Mouse (Mus musculus) liver, embryonic 11.5 days (tissue): ENCODE results near the gene Myt1l. TPM values are rescaled to one million over a fixed set of nuclear protein-coding genes. Genes with fewer than 3 reads are reported as not detected.

ENCODE experiments used
- ATAC-seq: fragments of 200-750 bp; cut with Nextera tagmentation; replicated peaks from 2 replicates; pipeline ENCODE4 v1.8.0; 2017; ENCODE audit warnings: moderate number of reproducible peaks, mild to moderate bottlenecking, moderate TSS enrichment, moderate library complexity; ENCODE audit not compliant: low FRiP score
- DNase-seq: peaks from one replicate; pipeline ENCODE4 v3.0.0-alpha.2; 2017; ENCODE audit warnings: low spot score
- H3K27ac ChIP-seq: fragments of 300-500 bp; sonication (generic); 2 replicates; pipeline ENCODE4 v1.5.1; 2014; ENCODE audit warnings: mild to moderate bottlenecking, low read depth, low read length, control low read depth
- H3K27me3 ChIP-seq: fragments of 300-500 bp; sonication (generic); replicated peaks from 2 replicates; pipeline ENCODE4 v1.6.1; 2014; ENCODE audit warnings: low read length, mixed read lengths; ENCODE audit not compliant: control insufficient read depth, insufficient read depth
- H3K36me3 ChIP-seq: fragments of 300-500 bp; sonication (generic); 2 replicates; pipeline ENCODE4 v1.6.1; 2014; ENCODE audit warnings: mild to moderate bottlenecking, low read length, moderate library complexity, mixed read lengths; ENCODE audit not compliant: control insufficient read depth, insufficient read depth
- H3K4me1 ChIP-seq: fragments of 300-500 bp; sonication (generic); replicated peaks from 2 replicates; pipeline ENCODE4 v1.6.1; 2014; ENCODE audit warnings: low read length, mixed read lengths; ENCODE audit not compliant: control insufficient read depth, insufficient read depth
- H3K4me2 ChIP-seq: fragments of 300-500 bp; sonication (generic); 2 replicates; pipeline ENCODE4 v1.6.1; 2014; ENCODE audit warnings: mild to moderate bottlenecking, control low read depth, moderate library complexity
- H3K4me3 ChIP-seq: fragments of 300-500 bp; sonication (generic); 2 replicates; pipeline ENCODE4 v1.5.1; 2014; ENCODE audit warnings: low read depth, low read length, control low read depth
- H3K9ac ChIP-seq: fragments of 300-500 bp; sonication (generic); 2 replicates; pipeline ENCODE4 v1.6.1; 2014; ENCODE audit warnings: low read depth, low read length, control low read depth
- H3K9me3 ChIP-seq: fragments of 300-500 bp; sonication (generic); 2 replicates; pipeline ENCODE4 v1.6.1; 2016; ENCODE audit warnings: low read length, inconsistent platforms, mixed read lengths; ENCODE audit not compliant: control insufficient read depth
- WGBS: fragments of 180-500 bp; shearing (Covaris S2); extraction: QIAGEN DNeasy Blood & Tissue Kit; methylation state at CpG from one replicate; pipeline ENCODE4 v1.1.7; 2014; 5-methylcytosine and 5-hydroxymethylcytosine counted together
- polyA plus RNA-seq: library from polyadenylated mRNA; unstranded; fragments of >200 nt; fragmentation: Nextera tagmentation; extraction: Ambion mirVana; gene quantifications from 2 replicates; pipeline ENCODE4 v1.2.1, GENCODE M21; 2014

Myt1l gene
- polyA plus RNA-seq, result 0.44 and 0.53 TPM in 2 replicates

DNA sequence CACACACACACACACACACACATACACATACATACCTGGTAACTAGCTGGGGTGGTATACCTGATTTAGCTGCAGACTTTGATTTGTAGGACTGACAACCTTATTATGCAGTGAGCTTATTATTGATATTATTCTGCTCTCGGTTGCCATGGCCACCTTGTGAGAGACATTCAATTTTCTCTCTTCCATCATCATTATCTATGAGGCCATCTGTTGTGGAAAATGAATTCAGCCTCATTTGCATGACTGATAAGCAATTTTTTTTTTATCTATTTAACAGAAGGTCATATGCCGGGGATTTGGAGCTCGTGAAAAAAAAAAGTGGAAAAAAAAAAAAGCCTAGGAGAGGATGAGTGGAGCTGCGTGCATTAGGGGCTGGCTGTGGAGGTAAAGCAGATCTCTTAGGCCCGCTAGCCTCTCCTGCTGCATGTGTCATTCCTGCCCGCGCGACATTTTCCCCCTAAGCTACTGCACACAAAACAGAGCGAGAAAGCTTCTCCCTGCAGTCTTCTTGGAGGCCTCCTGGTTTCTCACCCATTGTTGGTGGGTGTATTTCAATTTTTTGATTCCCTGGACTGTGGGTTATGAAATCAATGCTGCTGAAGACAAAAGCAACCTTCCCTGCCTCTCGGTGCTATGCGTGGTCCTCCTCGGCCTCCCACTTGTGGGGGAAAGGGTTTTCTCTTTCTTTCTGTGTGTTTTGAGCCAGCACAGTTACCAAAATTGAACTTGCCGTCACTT is at the start of gene Myt1l:
Myt1l (plus strand) TSS at position 354 of the 741 bp plus-strand sequence.
- Histone ChIP-seq H3K27me3 (peaks cover 23% of the 10 kb centered on the region), H3K9ac (no peak within 1 kb of the TSS), H3K4me2 (peak within 1 kb of the TSS; percentile 36), H3K36me3 (no peaks in the 10 kb centered on the region), H3K4me1 (no peaks in the 10 kb centered on the region), H3K27ac (no peak within 1 kb of the TSS), H3K4me3 (no peak within 1 kb of the TSS), H3K9me3 (no peaks in the 10 kb centered on the region)
- no peak for DNase-seq
- no peak for ATAC-seq
- WGBS, result 38% methylated on average over 13 of the region's 13 CpGs

- DNase-seq (no peak), ATAC-seq (no peak)
- Histone ChIP-seq H3K36me3 (no peaks in the 10 kb centered on the region), H3K27me3 (no peaks in the 10 kb centered on the region), H3K4me3 (no peak overlapping the region), H3K9ac (no peak overlapping the region), H3K9me3 (no peaks in the 10 kb centered on the region), H3K27ac (no peak overlapping the region), H3K4me1 (no peaks in the 10 kb centered on the region), H3K4me2 (no peak overlapping the region)
- WGBS, result 82% methylated on average over 10 of the region's 10 CpGs
Observed at GRCm38 (mm10) chr12:29486424-29487035, 41.7 kb upstream of the Myt1l start.

DNA sequence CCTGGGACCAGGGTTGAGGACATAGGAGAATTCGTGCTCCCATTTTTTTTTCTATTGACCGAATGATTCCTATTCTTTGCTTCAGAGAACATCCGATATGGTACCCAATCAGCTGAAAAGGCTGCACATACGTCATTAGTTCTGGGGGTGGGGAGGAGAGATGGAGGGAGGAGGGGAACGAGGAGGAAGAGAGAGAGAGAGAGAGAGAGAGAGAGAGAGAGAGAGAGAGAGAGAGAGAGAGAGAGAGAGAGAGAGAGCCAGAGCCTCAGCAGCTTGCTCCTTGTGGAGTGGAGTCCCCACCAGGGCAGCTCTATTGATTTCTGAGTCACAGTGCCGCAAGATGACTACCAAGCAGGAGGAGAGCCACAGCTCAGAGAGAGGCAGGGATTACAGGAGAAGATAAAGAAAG is 1.9 kb upstream of the Myt1l start:
- ATAC-seq (no peak), DNase-seq (no peak)
- Histone ChIP-seq H3K4me3 (no peak overlapping the region), H3K27ac (no peak overlapping the region), H3K36me3 (no peaks in the 10 kb centered on the region), H3K9ac (no peak overlapping the region), H3K4me2 (no peak overlapping the region), H3K4me1 (no peaks in the 10 kb centered on the region), H3K9me3 (no peaks in the 10 kb centered on the region), H3K27me3 (peaks cover 18% of the 10 kb centered on the region)
- WGBS, result 17% methylated on average over 6 of the region's 6 CpGs

DNA sequence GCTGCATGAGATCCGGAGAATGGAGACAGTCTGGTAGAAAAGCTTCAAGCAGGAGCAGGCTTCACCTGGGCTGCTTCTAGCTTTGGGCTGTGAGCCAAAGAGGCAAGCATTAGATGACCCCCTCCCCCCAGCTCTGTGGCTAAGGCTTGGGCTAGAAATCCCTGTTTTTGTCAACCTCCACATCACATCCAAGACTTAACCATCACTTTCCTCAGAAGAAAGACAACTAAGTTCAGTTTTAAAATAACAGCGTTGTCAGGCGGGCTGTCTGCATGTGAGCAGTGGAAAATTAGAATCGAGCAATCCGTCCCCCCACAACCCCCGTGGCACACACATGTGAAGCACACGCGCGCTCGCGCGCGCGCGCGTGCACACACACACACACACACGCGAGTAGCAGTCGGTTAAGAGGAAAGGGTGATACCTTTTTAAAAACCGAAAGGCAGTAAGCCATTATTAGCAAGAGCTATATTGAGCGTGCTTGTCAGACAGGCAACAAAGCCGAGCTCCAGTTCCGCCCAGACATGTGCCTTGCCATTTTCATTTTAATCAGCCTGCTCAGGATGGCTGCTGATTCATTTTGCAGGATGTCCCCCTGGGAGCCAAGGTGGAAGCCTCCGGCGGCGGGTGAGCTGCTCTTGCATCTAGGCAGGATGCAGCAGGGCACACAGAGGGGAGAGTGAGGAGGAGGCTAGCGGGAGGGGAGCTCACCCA is 979 bp upstream of the Myt1l start:
- no peak overlapping the region for H3K9ac ChIP-seq
- ATAC-seq (no peak), DNase-seq (no peak)
- peaks cover 18% of the 10 kb centered on the region for H3K27me3 ChIP-seq
- H3K4me3 ChIP-seq, result no peak overlapping the region
- peak overlapping the region; percentile 36 for H3K4me2 ChIP-seq
- H3K4me1 ChIP-seq, result no peaks in the 10 kb centered on the region
- no peaks in the 10 kb centered on the region for H3K36me3 ChIP-seq
- whole genome bisulfite sequencing, result 4% methylated on average over 27 of the region's 27 CpGs
- no peak overlapping the region for H3K27ac ChIP-seq
- H3K9me3 ChIP-seq, result no peaks in the 10 kb centered on the region

DNA sequence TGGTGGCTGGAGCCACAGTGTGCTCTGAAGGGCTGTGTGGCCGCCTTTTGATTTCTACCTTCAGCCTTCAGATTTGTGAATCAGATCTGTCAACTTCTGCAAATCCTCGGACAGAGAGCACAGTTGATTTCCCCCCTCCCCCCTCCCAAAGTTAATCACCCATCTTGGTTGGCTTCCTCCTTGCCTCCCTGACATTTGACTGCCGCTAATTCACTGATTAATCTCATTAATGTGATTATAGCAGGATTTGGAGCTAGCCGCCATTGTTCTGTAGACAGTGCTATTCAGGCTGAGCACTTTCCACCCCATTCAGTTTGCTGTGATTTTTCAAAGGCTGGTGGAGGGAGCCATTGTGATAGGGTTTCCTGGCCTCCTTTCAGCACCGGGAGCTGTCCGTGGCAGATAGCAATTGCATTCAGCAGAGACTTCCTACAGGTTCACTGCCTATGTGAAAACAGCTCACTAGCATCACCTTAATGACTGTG is 2.1 kb downstream of the Myt1l start:
- 10% methylated on average over 6 of the region's 6 CpGs for WGBS

GRCm38 (mm10) chr12:29530823-29531222 is 2.6 kb downstream of the Myt1l start:
- no peak overlapping the region for H3K27ac ChIP-seq
- ATAC-seq (no peak), DNase-seq (no peak)
- H3K9ac ChIP-seq, result no peak overlapping the region
- H3K4me2 ChIP-seq, result no peak overlapping the region
- WGBS, result 81% methylated on average over 7 of the region's 7 CpGs
- H3K9me3 ChIP-seq, result no peaks in the 10 kb centered on the region
- no peak overlapping the region for H3K4me3 ChIP-seq
- H3K27me3 ChIP-seq, result peaks cover 47% of the 10 kb centered on the region
- no peaks in the 10 kb centered on the region for H3K36me3 ChIP-seq
- H3K4me1 ChIP-seq, result no peaks in the 10 kb centered on the region

More for the DNA sequence above, 2.1 kb downstream of the Myt1l start:
- peak; percentile 38 for DNase-seq
- Histone ChIP-seq H3K36me3 (no peaks in the 10 kb centered on the region), H3K9ac (no peak overlapping the region), H3K27me3 (peaks cover 43% of the 10 kb centered on the region), H3K27ac (no peak overlapping the region), H3K4me2 (no peak overlapping the region), H3K4me3 (no peak overlapping the region), H3K4me1 (no peaks in the 10 kb centered on the region), H3K9me3 (no peaks in the 10 kb centered on the region)
- no peak for ATAC-seq

DNA sequence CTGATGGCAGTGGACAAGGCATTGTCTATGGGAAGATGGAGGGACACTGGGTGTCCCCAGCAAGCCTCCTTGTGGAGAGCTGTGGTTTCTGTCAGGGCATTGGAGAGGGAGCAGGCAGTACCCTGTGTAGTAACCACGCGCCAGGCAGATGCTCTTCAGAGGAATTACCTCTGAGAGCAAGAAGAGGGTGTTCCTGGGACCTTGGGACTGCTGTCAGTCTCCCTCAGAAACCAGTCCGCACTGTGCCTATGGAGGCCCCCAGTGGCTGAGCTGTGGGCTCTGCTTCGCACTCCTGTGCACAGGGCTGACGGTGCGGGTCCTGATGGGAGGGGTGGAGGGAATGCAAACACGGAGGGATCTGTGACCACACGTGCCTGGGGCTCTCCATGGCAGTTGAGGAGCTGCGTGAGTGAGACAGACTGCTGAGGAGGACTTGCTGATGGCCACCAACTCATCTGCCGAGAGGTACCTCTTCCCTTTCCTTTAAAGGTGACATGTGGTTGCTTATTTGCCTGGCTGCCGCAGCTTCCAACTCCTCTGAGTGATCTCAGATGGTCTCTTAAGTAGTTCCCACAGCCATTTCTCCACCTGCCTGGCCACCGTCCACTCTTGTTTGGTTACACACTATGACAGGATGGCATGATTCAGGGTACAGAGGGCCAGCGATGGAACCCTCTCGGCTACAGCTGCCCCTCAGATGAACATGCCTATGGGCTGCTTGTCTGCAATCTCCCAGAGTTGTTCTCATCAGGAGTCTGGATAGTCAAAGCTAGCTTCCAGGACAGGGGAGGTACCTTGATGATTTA is 5.1 kb downstream of the Myt1l start:
- DNase-seq (no peak), ATAC-seq (no peak)
- no peaks in the 10 kb centered on the region for H3K9me3 ChIP-seq

GRCm38 (mm10) chr12:29534326-29534725 is 6.1 kb downstream of the Myt1l start:
- WGBS, result 7% methylated on average over 6 of the region's 6 CpGs
- H3K9me3 ChIP-seq, result no peaks in the 10 kb centered on the region
- no peak overlapping the region for H3K27ac ChIP-seq
- peak overlapping the region; percentile 20; the same call in 1 of the 2 replicates for H3K4me2 ChIP-seq
- H3K36me3 ChIP-seq, result no peaks in the 10 kb centered on the region
- DNase-seq, result no peak
- no peaks in the 10 kb centered on the region for H3K4me1 ChIP-seq
- no peak overlapping the region for H3K4me3 ChIP-seq
- ATAC-seq, result no peak
- H3K9ac ChIP-seq, result no peak overlapping the region
- peaks cover 33% of the 10 kb centered on the region for H3K27me3 ChIP-seq

More for the DNA sequence above, 5.1 kb downstream of the Myt1l start:
- WGBS, result 37% methylated on average over 14 of the region's 14 CpGs
- Histone ChIP-seq H3K4me3 (no peak overlapping the region), H3K4me1 (no peaks in the 10 kb centered on the region), H3K4me2 (no peak overlapping the region), H3K36me3 (no peaks in the 10 kb centered on the region), H3K27me3 (peaks cover 38% of the 10 kb centered on the region), H3K9ac (no peak overlapping the region), H3K27ac (no peak overlapping the region)
